Mouse (Mus musculus): ENCODE results near the gene Trim38. TPM values are rescaled to one million over a fixed set of nuclear protein-coding genes. Genes with fewer than 3 reads are reported as not detected.

Trim38 gene
- polyA plus RNA-seq, 1 experiment from 2014 or later, result 0.24 TPM

DNA sequence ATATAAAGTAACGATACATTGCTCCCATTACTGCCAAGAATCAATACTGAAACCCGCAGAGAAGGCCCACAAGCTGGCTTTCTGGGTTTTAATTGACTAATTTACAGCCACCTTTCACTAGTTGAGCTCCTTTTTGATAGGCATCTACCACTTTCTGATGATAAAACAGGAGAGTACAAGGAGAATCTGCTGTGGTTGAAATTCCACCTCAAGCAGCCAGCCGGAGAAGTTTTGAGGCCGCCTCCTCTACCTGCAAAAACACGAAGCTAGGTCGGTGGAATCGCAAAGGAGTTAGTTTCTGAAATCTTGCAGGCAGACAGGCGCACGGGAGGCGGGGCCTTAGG, 6.5 kb upstream of the Trim38 start:
- H3K36me3 ChIP-seq (ENCODE audit: control insufficient read depth, insufficient read depth, low read length), result no peaks in the 10 kb centered on the region

DNA sequence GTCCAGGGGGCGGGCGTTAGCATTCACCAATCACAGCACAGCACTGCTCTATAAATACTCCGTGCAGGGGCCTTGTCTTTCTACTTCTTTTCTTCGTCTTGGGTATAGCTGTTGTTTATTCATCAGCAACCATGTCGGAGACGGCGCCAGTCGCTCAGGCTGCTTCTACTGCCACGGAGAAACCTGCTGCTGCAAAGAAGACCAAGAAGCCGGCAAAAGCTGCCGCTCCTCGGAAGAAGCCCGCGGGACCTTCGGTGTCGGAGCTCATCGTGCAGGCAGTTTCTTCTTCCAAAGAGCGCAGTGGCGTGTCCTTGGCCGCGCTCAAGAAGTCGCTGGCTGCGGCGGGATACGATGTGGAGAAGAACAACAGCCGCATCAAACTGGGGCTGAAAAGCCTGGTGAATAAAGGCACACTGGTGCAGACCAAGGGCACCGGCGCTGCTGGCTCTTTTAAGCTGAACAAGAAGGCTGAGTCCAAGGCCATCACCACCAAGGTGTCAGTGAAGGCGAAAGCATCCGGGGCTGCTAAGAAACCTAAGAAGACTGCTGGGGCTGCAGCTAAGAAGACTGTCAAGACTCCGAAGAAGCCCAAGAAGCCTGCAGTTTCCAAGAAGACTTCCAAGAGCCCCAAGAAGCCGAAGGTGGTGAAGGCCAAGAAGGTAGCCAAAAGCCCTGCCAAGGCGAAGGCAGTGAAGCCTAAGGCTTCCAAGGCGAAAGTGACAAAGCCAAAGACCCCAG, 6.0 kb upstream of the Trim38 start, which contains the start of gene Hist1h1a:
Gene Hist1h1a (plus strand): TSS at position 81 of the 738 bp plus-strand sequence.
- peak within 1 kb of the TSS; percentile 95 for H3K4me2 ChIP-seq
- H3K27ac ChIP-seq (ENCODE audit: low read depth, low read length), result peak within 1 kb of the TSS; percentile 98
- H3K36me3 ChIP-seq (ENCODE audit: control insufficient read depth, insufficient read depth, low read length), result no peaks in the 10 kb centered on the region
- H3K27me3 ChIP-seq (ENCODE audit: control insufficient read depth, insufficient read depth, low read length), result no peaks in the 10 kb centered on the region
- H3K4me1 ChIP-seq (ENCODE audit: control insufficient read depth, insufficient read depth, low read length), result peaks cover 16% of the 10 kb centered on the region
- peak within 1 kb of the TSS; percentile 56 for H3K4me3 ChIP-seq (ENCODE audit: low read depth, low read length)
- H3K9me3 ChIP-seq (replicated peaks; ENCODE audit: control insufficient read depth, low read length), result no peaks in the 10 kb centered on the region
- WGBS (ENCODE audit: insufficient replicate concordance), result 4% methylated on average over 34 of the region's 34 CpGs
- peak within 1 kb of the TSS; percentile 84 for H3K9ac ChIP-seq (ENCODE audit: low read depth, low read length)
- ATAC-seq (replicated peaks; ENCODE audit: insufficient number of reproducible peaks, low FRiP score, low TSS enrichment), result peak; percentile 60

More for the DNA sequence above, 6.5 kb upstream of the Trim38 start:
- peak overlapping the region; percentile 95 for H3K4me2 ChIP-seq
- ATAC-seq (replicated peaks; ENCODE audit: insufficient number of reproducible peaks, low FRiP score, low TSS enrichment), result no peak
- peaks cover 16% of the 10 kb centered on the region for H3K4me1 ChIP-seq (ENCODE audit: control insufficient read depth, insufficient read depth, low read length)
- 2% methylated on average over 10 of the region's 10 CpGs for WGBS (ENCODE audit: insufficient replicate concordance)
- H3K4me3 ChIP-seq (ENCODE audit: low read depth, low read length), result peak overlapping the region; percentile 56
- no peaks in the 10 kb centered on the region for H3K9me3 ChIP-seq (replicated peaks; ENCODE audit: control insufficient read depth, low read length)
- H3K27me3 ChIP-seq (ENCODE audit: control insufficient read depth, insufficient read depth, low read length), result no peaks in the 10 kb centered on the region
- peak overlapping the region; percentile 84 for H3K9ac ChIP-seq (ENCODE audit: low read depth, low read length)
- H3K27ac ChIP-seq (ENCODE audit: low read depth, low read length), result peak overlapping the region; percentile 98

DNA sequence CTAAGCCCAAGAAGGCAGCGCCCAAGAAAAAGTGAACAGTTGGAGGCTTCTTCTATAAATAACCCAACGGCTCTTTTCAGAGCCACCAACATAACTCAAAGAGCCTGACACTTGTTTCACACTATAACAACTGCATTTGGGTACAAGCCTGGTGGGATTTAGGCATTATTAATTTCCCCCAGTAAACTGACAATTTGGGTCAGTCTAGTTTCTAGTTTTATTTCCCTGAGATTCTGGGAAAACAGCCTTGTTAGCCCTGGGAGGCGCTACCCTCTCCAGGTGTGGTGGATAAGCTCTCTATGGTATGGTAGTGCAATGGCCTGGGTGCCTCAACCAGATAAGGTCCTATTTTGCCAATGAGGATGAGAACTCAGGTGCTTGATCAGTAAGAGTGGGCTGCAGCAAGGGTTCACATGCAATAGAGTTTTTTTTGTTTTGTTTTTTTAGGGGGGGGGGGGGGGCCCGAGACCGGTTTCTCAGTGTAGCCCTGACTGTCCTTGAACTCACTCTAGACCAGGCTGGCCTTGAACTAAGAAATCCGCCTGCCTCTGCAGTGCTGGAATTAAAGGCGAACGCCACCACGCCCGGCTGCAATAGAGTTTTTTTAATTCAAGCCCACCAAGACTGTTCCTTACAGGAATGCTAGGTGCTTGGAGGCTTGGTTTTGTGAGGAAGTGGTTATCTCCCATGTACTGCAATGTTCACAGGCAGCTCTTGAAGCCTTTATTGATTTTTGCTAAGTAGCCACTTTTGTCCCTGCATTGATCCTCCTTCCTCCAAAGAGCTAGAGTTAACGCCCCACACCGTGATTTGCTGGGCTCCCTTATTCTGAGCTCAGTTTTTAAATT, 5.2 kb upstream of the Trim38 start:
- Histone ChIP-seq H3K27ac (ENCODE audit: low read depth, low read length) (peak overlapping the region; percentile 98), H3K36me3 (ENCODE audit: control insufficient read depth, insufficient read depth, low read length) (no peaks in the 10 kb centered on the region), H3K27me3 (ENCODE audit: control insufficient read depth, insufficient read depth, low read length) (no peaks in the 10 kb centered on the region), H3K9me3 (replicated peaks; ENCODE audit: control insufficient read depth, low read length) (no peaks in the 10 kb centered on the region), H3K4me1 (ENCODE audit: control insufficient read depth, insufficient read depth, low read length) (peaks cover 16% of the 10 kb centered on the region), H3K9ac (ENCODE audit: low read depth, low read length) (peak overlapping the region; percentile 84), H3K4me3 (ENCODE audit: low read depth, low read length) (peak overlapping the region; percentile 56), H3K4me2 (peak overlapping the region; percentile 95)
- WGBS (ENCODE audit: insufficient replicate concordance), result 32% methylated on average over 12 of the region's 12 CpGs
- ATAC-seq (replicated peaks; ENCODE audit: insufficient number of reproducible peaks, low FRiP score, low TSS enrichment), result no peak

DNA sequence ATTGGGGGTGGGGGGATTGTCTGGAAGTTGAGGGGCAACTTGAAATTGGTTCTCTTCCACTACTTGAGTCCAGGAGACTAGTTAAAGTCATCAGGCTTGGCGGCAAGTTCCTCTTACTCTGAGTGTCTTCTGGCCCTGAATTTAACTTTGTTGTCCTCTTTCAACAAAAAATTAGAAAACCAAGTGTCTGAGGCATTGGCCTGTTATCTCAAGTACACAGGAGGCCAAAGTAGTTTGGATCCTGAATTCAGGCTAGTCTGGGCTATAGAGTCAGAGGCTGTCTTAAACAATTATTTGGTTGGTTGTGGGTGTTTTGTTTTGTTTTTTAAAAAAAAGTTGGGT, 4.6 kb upstream of the Trim38 start:
- no peaks in the 10 kb centered on the region for H3K9me3 ChIP-seq (replicated peaks; ENCODE audit: control insufficient read depth, low read length)
- H3K4me1 ChIP-seq (ENCODE audit: control insufficient read depth, insufficient read depth, low read length), result peaks cover 13% of the 10 kb centered on the region
- H3K27me3 ChIP-seq (ENCODE audit: control insufficient read depth, insufficient read depth, low read length), result no peaks in the 10 kb centered on the region
- no peak overlapping the region for H3K9ac ChIP-seq (ENCODE audit: low read depth, low read length)
- H3K4me2 ChIP-seq, result peak overlapping the region; percentile 95
- H3K27ac ChIP-seq (ENCODE audit: low read depth, low read length), result peak overlapping the region; percentile 22; the same call in 1 of the 2 replicates
- ATAC-seq (replicated peaks; ENCODE audit: insufficient number of reproducible peaks, low FRiP score, low TSS enrichment), result no peak
- H3K4me3 ChIP-seq (ENCODE audit: low read depth, low read length), result no peak overlapping the region
- WGBS (ENCODE audit: insufficient replicate concordance), result 58% methylated on average over 1 of the region's 1 CpGs
- no peaks in the 10 kb centered on the region for H3K36me3 ChIP-seq (ENCODE audit: control insufficient read depth, insufficient read depth, low read length)

DNA sequence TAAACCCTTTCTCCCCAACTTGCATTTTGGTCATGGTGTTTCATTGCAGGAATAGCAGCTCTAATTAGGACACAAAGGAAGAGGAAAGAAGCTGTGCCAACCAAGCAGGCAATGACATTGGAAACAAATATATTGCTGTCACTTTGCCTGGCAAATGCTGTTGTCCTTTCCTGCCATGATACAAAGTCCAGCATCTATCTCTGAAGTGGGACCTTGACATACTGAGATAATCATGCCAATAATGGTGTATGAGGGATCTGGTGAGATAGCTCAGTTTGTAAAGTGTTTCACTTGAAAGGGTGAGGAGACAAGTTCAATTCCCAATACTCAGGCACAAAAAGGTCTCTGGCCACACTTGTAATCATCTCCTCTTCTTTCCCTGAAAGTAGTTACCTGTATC, 2.9 kb upstream of the Trim38 start:
- no peak overlapping the region for H3K9ac ChIP-seq (ENCODE audit: low read depth, low read length)
- H3K36me3 ChIP-seq (ENCODE audit: control insufficient read depth, insufficient read depth, low read length), result no peaks in the 10 kb centered on the region
- no peak for ATAC-seq (replicated peaks; ENCODE audit: insufficient number of reproducible peaks, low FRiP score, low TSS enrichment)
- H3K27ac ChIP-seq (ENCODE audit: low read depth, low read length), result no peak overlapping the region
- H3K4me1 ChIP-seq (ENCODE audit: control insufficient read depth, insufficient read depth, low read length), result peaks cover 8% of the 10 kb centered on the region
- no peak overlapping the region for H3K4me3 ChIP-seq (ENCODE audit: low read depth, low read length)
- H3K4me2 ChIP-seq, result no peak overlapping the region
- H3K9me3 ChIP-seq (replicated peaks; ENCODE audit: control insufficient read depth, low read length), result no peaks in the 10 kb centered on the region
- H3K27me3 ChIP-seq (ENCODE audit: control insufficient read depth, insufficient read depth, low read length), result no peaks in the 10 kb centered on the region

DNA sequence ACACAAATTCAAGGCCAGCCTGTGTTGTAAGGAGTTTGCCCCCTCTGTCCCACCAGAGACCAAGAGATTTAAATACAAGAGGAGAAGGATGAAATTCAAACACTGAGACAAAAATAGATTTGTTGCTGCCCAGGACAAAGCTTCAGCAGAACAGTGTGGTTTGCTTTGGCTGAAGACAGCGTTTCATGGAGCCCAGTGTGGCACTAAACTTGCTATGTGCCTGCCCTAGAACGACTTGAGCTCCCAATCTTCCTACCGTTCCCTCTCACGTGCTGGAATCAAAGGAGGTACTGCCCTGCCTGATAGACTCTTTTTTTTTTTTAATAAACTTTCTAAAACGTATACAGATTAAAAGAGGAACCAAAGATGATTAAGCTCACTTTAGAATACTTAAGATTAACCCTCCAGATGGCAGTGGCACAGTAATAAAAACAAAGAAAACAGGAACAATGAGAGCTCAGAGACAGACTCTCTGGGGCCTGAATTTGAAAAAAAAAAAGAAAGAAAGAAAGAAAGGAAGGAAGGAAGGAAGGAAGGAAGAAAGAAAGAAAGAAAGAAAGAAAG, 797 bp upstream of the Trim38 start:
- Histone ChIP-seq H3K4me2 (no peak overlapping the region), H3K4me1 (ENCODE audit: control insufficient read depth, insufficient read depth, low read length) (peaks cover 5% of the 10 kb centered on the region), H3K9me3 (replicated peaks; ENCODE audit: control insufficient read depth, low read length) (no peaks in the 10 kb centered on the region), H3K36me3 (ENCODE audit: control insufficient read depth, insufficient read depth, low read length) (no peaks in the 10 kb centered on the region), H3K27me3 (ENCODE audit: control insufficient read depth, insufficient read depth, low read length) (no peaks in the 10 kb centered on the region), H3K27ac (ENCODE audit: low read depth, low read length) (no peak overlapping the region), H3K9ac (ENCODE audit: low read depth, low read length) (no peak overlapping the region), H3K4me3 (ENCODE audit: low read depth, low read length) (no peak overlapping the region)
- 53% methylated on average over 5 of the region's 5 CpGs for WGBS (ENCODE audit: insufficient replicate concordance)
- ATAC-seq (replicated peaks; ENCODE audit: insufficient number of reproducible peaks, low FRiP score, low TSS enrichment), result no peak

DNA sequence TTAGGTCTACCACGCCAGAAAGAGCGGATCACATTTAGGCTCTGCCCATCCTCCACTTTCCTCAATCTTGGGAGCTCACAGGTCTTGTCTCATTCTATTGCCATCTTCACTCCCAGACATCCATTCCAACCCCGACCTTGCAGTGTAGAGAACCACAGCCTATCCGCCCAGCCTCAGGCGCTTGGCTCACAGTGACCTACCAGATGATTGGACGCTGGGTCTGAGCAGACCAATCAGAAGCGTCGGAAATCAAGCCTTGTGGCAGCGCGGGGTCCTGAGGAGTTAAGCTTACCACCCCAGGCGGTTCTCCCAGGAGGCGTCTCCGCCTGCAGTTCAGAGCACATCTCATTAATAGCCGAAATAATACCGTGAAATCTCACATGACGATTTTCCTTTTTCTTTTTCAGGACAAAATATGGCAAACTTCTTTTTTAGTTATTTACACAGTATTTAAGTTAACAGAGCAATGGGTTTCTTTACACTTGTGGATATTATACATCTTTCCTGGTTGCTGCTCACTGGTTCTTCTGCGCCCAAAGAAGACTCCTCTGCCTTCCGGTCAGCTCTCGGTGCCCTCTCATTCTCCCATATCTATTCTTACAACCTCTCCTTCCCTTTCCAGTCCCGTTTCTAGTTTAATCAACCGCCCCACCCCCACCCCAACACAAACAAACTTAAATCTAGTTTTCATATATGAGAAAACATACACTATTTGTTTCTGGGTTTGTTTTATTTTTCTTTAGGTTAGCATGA, 3.0 kb downstream of the Trim38 start:
- Histone ChIP-seq H3K27ac (ENCODE audit: low read depth, low read length) (no peak overlapping the region), H3K27me3 (ENCODE audit: control insufficient read depth, insufficient read depth, low read length) (no peaks in the 10 kb centered on the region), H3K4me2 (peak overlapping the region; percentile 56), H3K9ac (ENCODE audit: low read depth, low read length) (no peak overlapping the region), H3K4me1 (ENCODE audit: control insufficient read depth, insufficient read depth, low read length) (no peaks in the 10 kb centered on the region), H3K36me3 (ENCODE audit: control insufficient read depth, insufficient read depth, low read length) (no peaks in the 10 kb centered on the region), H3K4me3 (ENCODE audit: low read depth, low read length) (peak overlapping the region; percentile 16; the same call in 1 of the 2 replicates), H3K9me3 (replicated peaks; ENCODE audit: control insufficient read depth, low read length) (no peaks in the 10 kb centered on the region)
- 15% methylated on average over 21 of the region's 21 CpGs for WGBS (ENCODE audit: insufficient replicate concordance)
- peak; percentile 87 for ATAC-seq (replicated peaks; ENCODE audit: insufficient number of reproducible peaks, low FRiP score, low TSS enrichment)

DNA sequence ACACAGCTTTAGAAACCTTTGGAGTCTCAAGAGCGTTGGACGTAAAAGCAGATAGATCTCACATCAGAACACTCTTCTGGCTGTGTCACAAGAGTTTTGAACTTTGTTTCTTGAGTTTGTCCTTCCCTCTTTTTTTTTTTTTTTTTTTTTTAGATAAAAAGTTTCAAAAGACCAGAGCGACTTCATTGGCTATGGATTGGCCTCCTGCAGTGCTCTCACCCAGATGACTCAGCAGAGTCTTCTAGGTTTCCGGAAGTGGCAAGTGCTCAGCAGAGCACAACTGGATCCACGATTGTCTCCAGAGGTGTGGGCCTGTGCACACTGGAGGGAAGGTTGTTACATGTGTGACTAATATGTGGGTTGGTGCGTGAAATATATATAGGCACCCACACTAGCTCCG, 8.6 kb downstream of the Trim38 start:
- Histone ChIP-seq H3K36me3 (ENCODE audit: control insufficient read depth, insufficient read depth, low read length) (no peaks in the 10 kb centered on the region), H3K4me3 (ENCODE audit: low read depth, low read length) (no peak overlapping the region), H3K4me1 (ENCODE audit: control insufficient read depth, insufficient read depth, low read length) (no peaks in the 10 kb centered on the region), H3K27ac (ENCODE audit: low read depth, low read length) (no peak overlapping the region), H3K9ac (ENCODE audit: low read depth, low read length) (no peak overlapping the region), H3K9me3 (replicated peaks; ENCODE audit: control insufficient read depth, low read length) (no peaks in the 10 kb centered on the region), H3K27me3 (ENCODE audit: control insufficient read depth, insufficient read depth, low read length) (no peaks in the 10 kb centered on the region), H3K4me2 (no peak overlapping the region)
- WGBS (ENCODE audit: insufficient replicate concordance), result 89% methylated on average over 7 of the region's 7 CpGs
- ATAC-seq (replicated peaks; ENCODE audit: insufficient number of reproducible peaks, low FRiP score, low TSS enrichment), result no peak
